Mouse (Mus musculus) forebrain, embryonic 11.5 days (tissue): Measurements from ENCODE around the gene Gfpt2. TPM values are rescaled to one million over a fixed set of nuclear protein-coding genes. Genes with fewer than 3 reads are reported as not detected.
"Not testable (repeated sequence)": the region's sequence is repeated elsewhere in the genome, so short reads cannot be mapped to it uniquely, and the experiment has no call there.

Source experiments
- ATAC-seq: fragments of 200-750 bp; cut with Nextera tagmentation; replicated peaks from 2 replicates; pipeline ENCODE4 v1.8.0; 2017; ENCODE audit warnings: moderate TSS enrichment; ENCODE audit not compliant: low FRiP score
- DNase-seq: peaks from one replicate; pipeline ENCODE4 v3.0.0-alpha.2; 2017; ENCODE audit warnings: low spot score
- H3K27ac ChIP-seq: fragments of 300-500 bp; sonication (generic); 2 replicates; pipeline ENCODE4 v1.5.1; 2014; ENCODE audit warnings: low read depth, low read length
- H3K27me3 ChIP-seq: fragments of 300-500 bp; sonication (generic); 2 replicates; pipeline ENCODE4 v1.6.1; 2014; ENCODE audit warnings: mild to moderate bottlenecking, low read length, mixed read lengths; ENCODE audit not compliant: control insufficient read depth, insufficient read depth
- H3K36me3 ChIP-seq: fragments of 300-500 bp; sonication (generic); 2 replicates; pipeline ENCODE4 v1.6.1; 2014; ENCODE audit warnings: mild to moderate bottlenecking, low read length, moderate library complexity, mixed read lengths; ENCODE audit not compliant: control insufficient read depth, insufficient read depth
- H3K4me1 ChIP-seq: fragments of 300-500 bp; sonication (generic); replicated peaks from 2 replicates; pipeline ENCODE4 v1.6.1; 2014; ENCODE audit warnings: low read length, mixed read lengths; ENCODE audit not compliant: control insufficient read depth, insufficient read depth
- H3K4me2 ChIP-seq: fragments of 300-500 bp; sonication (generic); 2 replicates; pipeline ENCODE4 v1.6.1; 2014; ENCODE audit warnings: low read depth, mild to moderate bottlenecking, low read length, moderate library complexity, mixed read lengths; ENCODE audit not compliant: severe bottlenecking
- H3K4me3 ChIP-seq: fragments of 300-500 bp; sonication (generic); 2 replicates; pipeline ENCODE4 v1.5.1; 2014; ENCODE audit warnings: low read depth, low read length
- H3K9ac ChIP-seq: fragments of 300-500 bp; sonication (generic); 2 replicates; pipeline ENCODE4 v1.6.1; 2014; ENCODE audit warnings: low read length
- H3K9me3 ChIP-seq: fragments of 300-500 bp; sonication (generic); 2 replicates; pipeline ENCODE4 v1.6.1; 2016; ENCODE audit warnings: low read length, mixed read lengths; ENCODE audit not compliant: control insufficient read depth
- WGBS: fragments of 180-500 bp; shearing (Covaris S2); extraction: QIAGEN DNeasy Blood & Tissue Kit; methylation state at CpG from one replicate; pipeline ENCODE4 v1.1.7; 2014; 5-methylcytosine and 5-hydroxymethylcytosine counted together
- polyA plus RNA-seq: library from polyadenylated mRNA; unstranded; fragments of >200 nt; fragmentation: Nextera tagmentation; extraction: Ambion mirVana; gene quantifications from 2 replicates; pipeline ENCODE4 v1.2.1, GENCODE M21; 2014

Gfpt2 gene
- polyA plus RNA-seq, 1 experiment from 2014 or later: 11.2 TPM

- WGBS: 99% methylated on average over 4 of the region's 4 CpGs
- DNase-seq: no peak
- no peaks in the 10 kb centered on the region for H3K36me3 ChIP-seq
- no peaks in the 10 kb centered on the region for H3K27me3 ChIP-seq
- no peak overlapping the region for H3K4me2 ChIP-seq
- ATAC-seq: no peak
- no peak overlapping the region for H3K9ac ChIP-seq
- H3K4me1 ChIP-seq: no peaks in the 10 kb centered on the region
- H3K27ac ChIP-seq: no peak overlapping the region
- no peak overlapping the region for H3K4me3 ChIP-seq
- no peaks in the 10 kb centered on the region for H3K9me3 ChIP-seq
These were observed 9.8 kb downstream of the Gfpt2 start for GRCm38 (mm10) chr11:49803801-49804200.

GRCm38 (mm10) chr11:49806218-49806617, 12.2 kb downstream of the Gfpt2 start:
- H3K4me2 ChIP-seq: no peak overlapping the region
- H3K27ac ChIP-seq: no peak overlapping the region
- no peak for ATAC-seq
- no peaks in the 10 kb centered on the region for H3K4me1 ChIP-seq
- no peak overlapping the region for H3K9ac ChIP-seq
- H3K36me3 ChIP-seq: no peaks in the 10 kb centered on the region
- no peak overlapping the region for H3K4me3 ChIP-seq
- no peaks in the 10 kb centered on the region for H3K27me3 ChIP-seq
- DNase-seq: no peak
- WGBS: 15% methylated on average over 3 of the region's 3 CpGs
- no peaks in the 10 kb centered on the region for H3K9me3 ChIP-seq

GRCm38 (mm10) chr11:49808946-49809345, 15.0 kb downstream of the Gfpt2 start:
- no peaks in the 10 kb centered on the region for H3K9me3 ChIP-seq
- 92% methylated on average over 9 of the region's 9 CpGs for WGBS
- no peak overlapping the region for H3K27ac ChIP-seq
- H3K4me2 ChIP-seq: no peak overlapping the region
- no peaks in the 10 kb centered on the region for H3K36me3 ChIP-seq
- no peak overlapping the region for H3K9ac ChIP-seq
- no peak overlapping the region for H3K4me3 ChIP-seq
- ATAC-seq: no peak
- DNase-seq: no peak
- H3K4me1 ChIP-seq: no peaks in the 10 kb centered on the region
- H3K27me3 ChIP-seq: no peaks in the 10 kb centered on the region

- H3K9me3 ChIP-seq, H3K4me2 ChIP-seq, ATAC-seq, H3K27ac ChIP-seq, H3K36me3 ChIP-seq, H3K4me3 ChIP-seq, H3K27me3 ChIP-seq, H3K4me1 ChIP-seq, DNase-seq, H3K9ac ChIP-seq: not testable (repeated sequence)
- WGBS: 85% methylated on average over 7 of the region's 7 CpGs
These were observed 16.7 kb downstream of the Gfpt2 start for GRCm38 (mm10) chr11:49810696-49811095.

- Histone ChIP-seq H3K4me1 (no peaks in the 10 kb centered on the region), H3K9me3 (no peaks in the 10 kb centered on the region), H3K27ac (no peak overlapping the region), H3K36me3 (no peaks in the 10 kb centered on the region), H3K27me3 (no peaks in the 10 kb centered on the region), H3K4me3 (no peak overlapping the region), H3K4me2 (no peak overlapping the region), H3K9ac (no peak overlapping the region)
- WGBS: 92% methylated on average over 8 of the region's 8 CpGs
- DNase-seq (no peak), ATAC-seq (no peak)
These were observed 17.1 kb downstream of the Gfpt2 start for GRCm38 (mm10) chr11:49811099-49811541.

- no peaks in the 10 kb centered on the region for H3K27me3 ChIP-seq
- ATAC-seq (no peak), DNase-seq (no peak)
- WGBS: 89% methylated on average over 8 of the region's 8 CpGs
- H3K9me3 ChIP-seq: no peaks in the 10 kb centered on the region
- no peaks in the 10 kb centered on the region for H3K4me1 ChIP-seq
- no peak overlapping the region for H3K9ac ChIP-seq
- H3K4me3 ChIP-seq: no peak overlapping the region
- no peak overlapping the region for H3K4me2 ChIP-seq
- no peaks in the 10 kb centered on the region for H3K36me3 ChIP-seq
- no peak overlapping the region for H3K27ac ChIP-seq
These were observed 17.9 kb downstream of the Gfpt2 start for GRCm38 (mm10) chr11:49811879-49812278.

- Histone ChIP-seq H3K4me3 (no peak overlapping the region), H3K27me3 (no peaks in the 10 kb centered on the region), H3K36me3 (no peaks in the 10 kb centered on the region; the same call in 1 of the 2 replicates), H3K4me2 (no peak overlapping the region), H3K9ac (no peak overlapping the region), H3K27ac (no peak overlapping the region), H3K4me1 (no peaks in the 10 kb centered on the region), H3K9me3 (no peaks in the 10 kb centered on the region)
- DNase-seq: no peak
- no peak for ATAC-seq
- WGBS: 91% methylated on average over 15 of the region's 15 CpGs
These were observed 25.0 kb downstream of the Gfpt2 start for GRCm38 (mm10) chr11:49818869-49819566.

- ATAC-seq (no peak), DNase-seq (no peak)
- no peak overlapping the region for H3K4me3 ChIP-seq
- no peaks in the 10 kb centered on the region for H3K9me3 ChIP-seq
- H3K36me3 ChIP-seq: no peaks in the 10 kb centered on the region; the same call in 1 of the 2 replicates
- H3K9ac ChIP-seq: no peak overlapping the region
- 90% methylated on average over 7 of the region's 7 CpGs for WGBS
- no peak overlapping the region for H3K27ac ChIP-seq
- no peak overlapping the region for H3K4me2 ChIP-seq
- no peaks in the 10 kb centered on the region for H3K27me3 ChIP-seq
- H3K4me1 ChIP-seq: no peaks in the 10 kb centered on the region
These were observed 25.7 kb downstream of the Gfpt2 start for GRCm38 (mm10) chr11:49819676-49820075.

GRCm38 (mm10) chr11:49820928-49821327, 26.9 kb downstream of the Gfpt2 start:
- Histone ChIP-seq H3K36me3 (no peaks in the 10 kb centered on the region; the same call in 1 of the 2 replicates), H3K4me3 (no peak overlapping the region), H3K9me3 (no peaks in the 10 kb centered on the region), H3K27ac (no peak overlapping the region), H3K4me2 (no peak overlapping the region), H3K27me3 (no peaks in the 10 kb centered on the region), H3K4me1 (no peaks in the 10 kb centered on the region), H3K9ac (no peak overlapping the region)
- DNase-seq (no peak), ATAC-seq (no peak)
- WGBS: 85% methylated on average over 2 of the region's 2 CpGs
